Mouse (Mus musculus) hindbrain, postnatal 0 days (tissue): Measurements from ENCODE around the gene Slc29a2. TPM values are rescaled to one million over a fixed set of nuclear protein-coding genes. Genes with fewer than 3 reads are reported as not detected.

Experiments used
- ATAC-seq: fragments of 200-750 bp; cut with Nextera tagmentation; 2 replicates; pipeline ENCODE4 v1.8.0; 2017; ENCODE audit warnings: mild to moderate bottlenecking, moderate TSS enrichment, moderate library complexity
- DNase-seq: peaks from one replicate; pipeline ENCODE4 v3.0.0-alpha.2; 2015; ENCODE audit warnings: low spot score
- H3K27ac ChIP-seq: fragments of 300-500 bp; sonication (generic); 2 replicates; pipeline ENCODE4 v1.5.1; 2014; ENCODE audit warnings: mild to moderate bottlenecking
- H3K27me3 ChIP-seq: fragments of 300-500 bp; sonication (generic); 2 replicates; pipeline ENCODE4 v1.6.1; 2014; ENCODE audit warnings: low read length, mixed read lengths; ENCODE audit not compliant: insufficient read depth
- H3K36me3 ChIP-seq: fragments of 300-500 bp; sonication (generic); 2 replicates; pipeline ENCODE4 v1.6.1; 2014; ENCODE audit warnings: low read length, mixed read lengths; ENCODE audit not compliant: insufficient read depth
- H3K4me1 ChIP-seq: fragments of 300-500 bp; sonication (generic); 2 replicates; pipeline ENCODE4 v1.6.1; 2014; ENCODE audit warnings: antibody characterized with exemption, low read length, mixed read lengths; ENCODE audit not compliant: insufficient read depth
- H3K4me2 ChIP-seq: fragments of 300-500 bp; sonication (generic); 2 replicates; pipeline ENCODE4 v1.6.1; 2014; ENCODE audit warnings: low read depth, mild to moderate bottlenecking, low read length, moderate library complexity, mixed read lengths
- H3K4me3 ChIP-seq: fragments of 300-500 bp; sonication (generic); 2 replicates; pipeline ENCODE4 v1.5.1; 2014; ENCODE audit warnings: low read length
- H3K9ac ChIP-seq: fragments of 300-500 bp; sonication (generic); replicated peaks from 2 replicates; pipeline ENCODE4 v1.6.1; 2014; ENCODE audit warnings: mild to moderate bottlenecking, low read length, moderate library complexity, mixed read lengths
- H3K9me3 ChIP-seq: fragments of 300-500 bp; sonication (generic); 2 replicates; pipeline ENCODE4 v1.6.1; 2016; ENCODE audit warnings: low read length, mixed read lengths
- CTCF ChIP-seq: IDR thresholded peaks from 2 replicates; pipeline ENCODE4 v1.5.1; 2016; ENCODE audit warnings: antibody characterized with exemption, control low read depth, low read depth
- WGBS: fragments of 180-500 bp; shearing (Covaris S2); extraction: QIAGEN DNeasy Blood & Tissue Kit; methylation state at CpG from one replicate; pipeline ENCODE4 v1.1.7; 2014; 5-methylcytosine and 5-hydroxymethylcytosine counted together
- polyA plus RNA-seq: library from polyadenylated mRNA; unstranded; fragments of >200 nt; fragmentation: Nextera tagmentation; extraction: Ambion mirVana; gene quantifications from 2 replicates; pipeline ENCODE4 v1.2.1, GENCODE M21; 2015
- total RNA-seq: library from RNA; depleted of rRNA; stranded (reverse); fragments of >200 nt; gene quantifications from 2 replicates; pipeline ENCODE4 v1.2.3, GENCODE M21; 2014; rRNA removed

The Slc29a2 gene
- total RNA-seq (13.9 and 22.5 TPM in 2 replicates), polyA plus RNA-seq (15.5 and 16.3 TPM in 2 replicates)

GRCm38 (mm10) chr19:5023621-5024479 is at the start of gene Slc29a2:
Gene Slc29a2, plus strand, starts transcription at chr19:5023860.
- ATAC-seq, result peak; percentile 96
- Histone ChIP-seq H3K9ac (peak within 1 kb of the TSS; percentile 67), H3K36me3 (peaks cover 10% of the 10 kb centered on the region; the same call in 1 of the 2 replicates), H3K27me3 (no peaks in the 10 kb centered on the region), H3K4me3 (peak within 1 kb of the TSS; percentile 59), H3K4me1 (no peaks in the 10 kb centered on the region), H3K4me2 (peak within 1 kb of the TSS; percentile 79), H3K27ac (peak within 1 kb of the TSS; percentile 82), H3K9me3 (no peaks in the 10 kb centered on the region)
- under 1% methylated on average over 62 of the region's 62 CpGs for WGBS
- peak; percentile 95 for DNase-seq
- no peak; the same call in 1 of the 2 replicates for TF ChIP-seq CTCF

- DNase-seq, result peak; percentile 87
- H3K27me3 ChIP-seq, result peaks cover 20% of the 10 kb centered on the region; the same call in 1 of the 2 replicates
- no peak overlapping the region for H3K9ac ChIP-seq
- TF ChIP-seq CTCF, result peak; percentile 90
- no peak overlapping the region for H3K4me3 ChIP-seq
- H3K4me1 ChIP-seq, result no peaks in the 10 kb centered on the region
- no peak overlapping the region for H3K27ac ChIP-seq
- no peaks in the 10 kb centered on the region for H3K9me3 ChIP-seq
- H3K4me2 ChIP-seq, result no peak overlapping the region
- peaks cover 2% of the 10 kb centered on the region; the same call in 1 of the 2 replicates for H3K36me3 ChIP-seq
- 0 out of 2 replicates have a peak, but pooled peaks have one; percentile 40 for ATAC-seq
Observed at GRCm38 (mm10) chr19:4981767-4982166, 41.9 kb upstream of the Slc29a2 start.

- no peak for ATAC-seq
- H3K9me3 ChIP-seq, result no peaks in the 10 kb centered on the region
Observed at GRCm38 (mm10) chr19:4989013-4989412, 34.6 kb upstream of the Slc29a2 start.

GRCm38 (mm10) chr19:4989434-4990255 is 34.0 kb upstream of the Slc29a2 start:
- Histone ChIP-seq H3K9ac (peak overlapping the region; percentile 57; the same call in 1 of the 2 replicates), H3K36me3 (peaks cover 9% of the 10 kb centered on the region), H3K4me1 (peaks cover 14% of the 10 kb centered on the region), H3K9me3 (no peaks in the 10 kb centered on the region), H3K27ac (peak overlapping the region; percentile 66), H3K4me3 (peak overlapping the region; percentile 48), H3K27me3 (0 out of 2 replicates have a peak, but pooled peaks cover 3% of the 10 kb centered on the region), H3K4me2 (peak overlapping the region; percentile 68)
- peak; percentile 87 for ATAC-seq
- DNase-seq, result peak; percentile 86
- 11% methylated on average over 44 of the region's 47 CpGs for WGBS
- peak; percentile 2; the same call in 1 of the 2 replicates for TF ChIP-seq CTCF

More at GRCm38 (mm10) chr19:4989013-4989412, 34.6 kb upstream of the Slc29a2 start:
- H3K4me3 ChIP-seq, result peak overlapping the region; percentile 48
- H3K9ac ChIP-seq, result peak overlapping the region; percentile 57; the same call in 1 of the 2 replicates
- DNase-seq, result peak; percentile 87
- H3K4me1 ChIP-seq, result peaks cover 11% of the 10 kb centered on the region
- TF ChIP-seq CTCF, result 0 out of 2 replicates have a peak, but pooled peaks have one; percentile 13
- peaks cover 10% of the 10 kb centered on the region; the same call in 1 of the 2 replicates for H3K27me3 ChIP-seq
- WGBS, result 2% methylated on average over 13 of the region's 13 CpGs
- peaks cover 9% of the 10 kb centered on the region for H3K36me3 ChIP-seq
- peak overlapping the region; percentile 68 for H3K4me2 ChIP-seq
- H3K27ac ChIP-seq, result no peak overlapping the region

GRCm38 (mm10) chr19:4990256-4990625 is 33.4 kb upstream of the Slc29a2 start, which contains the start of gene Npas4:
Gene Npas4, minus strand, starts transcription at chr19:4990316.
- Histone ChIP-seq H3K4me1 (peaks cover 16% of the 10 kb centered on the region), H3K36me3 (peaks cover 9% of the 10 kb centered on the region), H3K4me2 (peak within 1 kb of the TSS; percentile 68), H3K27me3 (0 out of 2 replicates have a peak, but pooled peaks cover 2% of the 10 kb centered on the region), H3K9ac (peak within 1 kb of the TSS; percentile 57), H3K9me3 (no peaks in the 10 kb centered on the region), H3K27ac (peak within 1 kb of the TSS; percentile 66), H3K4me3 (peak within 1 kb of the TSS; percentile 48)
- ATAC-seq, result no peak
- WGBS, result 15% methylated on average over 4 of the region's 4 CpGs
- TF ChIP-seq CTCF, result no peak
- no peak for DNase-seq

- H3K27me3 ChIP-seq, result no peaks in the 10 kb centered on the region
- no peaks in the 10 kb centered on the region for H3K9me3 ChIP-seq
- H3K36me3 ChIP-seq, result peaks cover 9% of the 10 kb centered on the region
- no peak for ATAC-seq
- TF ChIP-seq CTCF, result no peak
- WGBS, result 2% methylated on average over 13 of the region's 22 CpGs
- H3K4me2 ChIP-seq, result peak overlapping the region; percentile 68
- 0 out of 2 replicates have a peak overlapping the region, but pooled peaks have one; percentile 3 for H3K27ac ChIP-seq
- peak; percentile 40 for DNase-seq
- no peak overlapping the region; the same call in 1 of the 2 replicates for H3K9ac ChIP-seq
- H3K4me3 ChIP-seq, result peak overlapping the region; percentile 23
- peaks cover 16% of the 10 kb centered on the region for H3K4me1 ChIP-seq
Observed at GRCm38 (mm10) chr19:4990716-4991115, 32.9 kb upstream of the Slc29a2 start.
